Mouse (Mus musculus) layer of hippocampus, adult 11-12 months (tissue): ENCODE measurements at regions not wholly inside any gene's neighbourhood (a gene's known extent, or its start where the extent isn't known, plus 50 kb on each side); places are given as distances from the start of the nearest gene placed in this dataset.
A peak's percentile ranks its signal among the peaks of the same experiment; 100 is the strongest.
"Not testable (repeated sequence)": the region's sequence is repeated elsewhere in the genome, so short reads cannot be mapped to it uniquely, and the experiment has no call there.

Source experiments
- DNase-seq: peaks from one replicate; pipeline ENCODE4 v3.0.0; 2022; ENCODE audit warnings: low spot score

- peak; percentile 16 for DNase-seq
These were observed 152.0 kb downstream of the Tpra1 start for GRCm38 (mm10) chr6:89054060-89054459.

- no peak for DNase-seq
These were observed 157.5 kb downstream of the Tpra1 start for GRCm38 (mm10) chr6:89059431-89059975.

- DNase-seq = no peak
These were observed 163.0 kb downstream of the Tpra1 start for GRCm38 (mm10) chr6:89064977-89065580.

GRCm38 (mm10) chr6:89066588-89066987, 164.5 kb downstream of the Tpra1 start:
- no peak for DNase-seq

- DNase-seq = no peak
These were observed 166.2 kb downstream of the Tpra1 start for GRCm38 (mm10) chr6:89068286-89068685.

GRCm38 (mm10) chr6:89069108-89069507, 167.1 kb downstream of the Tpra1 start:
- DNase-seq = no peak

GRCm38 (mm10) chr6:89070011-89070410, 168.0 kb downstream of the Tpra1 start:
- DNase-seq = no peak

- no peak for DNase-seq
These were observed 169.7 kb downstream of the Tpra1 start for GRCm38 (mm10) chr6:89071766-89072165.

GRCm38 (mm10) chr6:89072569-89072968, 170.5 kb downstream of the Tpra1 start:
- DNase-seq = no peak

GRCm38 (mm10) chr6:89081624-89082300, 179.7 kb downstream of the Tpra1 start:
- no peak for DNase-seq

GRCm38 (mm10) chr6:89084437-89084836, 182.4 kb downstream of the Tpra1 start:
- no peak for DNase-seq

GRCm38 (mm10) chr6:89085151-89085550, 183.1 kb downstream of the Tpra1 start:
- peak; percentile 26 for DNase-seq

- DNase-seq = no peak
These were observed 185.6 kb downstream of the Tpra1 start for GRCm38 (mm10) chr6:89087620-89088019.

- DNase-seq = no peak
These were observed 188.0 kb downstream of the Tpra1 start for GRCm38 (mm10) chr6:89090096-89090495.

GRCm38 (mm10) chr6:89095911-89096310, 193.9 kb downstream of the Tpra1 start:
- no peak for DNase-seq

- no peak for DNase-seq
These were observed 195.5 kb downstream of the Tpra1 start for GRCm38 (mm10) chr6:89097531-89097930.

- DNase-seq = no peak
These were observed 217.2 kb downstream of the Tpra1 start for GRCm38 (mm10) chr6:89119241-89119640.

- DNase-seq = no peak
These were observed 219.1 kb downstream of the Tpra1 start for GRCm38 (mm10) chr6:89121023-89121745.

- DNase-seq = no peak
These were observed 219.7 kb downstream of the Tpra1 start for GRCm38 (mm10) chr6:89121746-89122070.

GRCm38 (mm10) chr6:89125916-89126315, 223.9 kb downstream of the Tpra1 start:
- DNase-seq = no peak

- DNase-seq = not testable (repeated sequence)
These were observed 226.1 kb downstream of the Tpra1 start for GRCm38 (mm10) chr6:89128141-89128540.

GRCm38 (mm10) chr6:89140469-89140868, 222.0 kb downstream of the Plxna1 start:
- DNase-seq = no peak

GRCm38 (mm10) chr6:89153027-89153662, 209.3 kb downstream of the Plxna1 start:
- no peak for DNase-seq
